Mouse (Mus musculus) thymus, postnatal 25 days (tissue): Measurements from ENCODE around the gene Slf1.
"Not testable (repeated sequence)": the region's sequence is repeated elsewhere in the genome, so short reads cannot be mapped to it uniquely, and the experiment has no call there.

ENCODE experiments used
- DNase-seq: peaks from one replicate; pipeline ENCODE4 v3.0.0; 2022

Gene Slf1

DNA sequence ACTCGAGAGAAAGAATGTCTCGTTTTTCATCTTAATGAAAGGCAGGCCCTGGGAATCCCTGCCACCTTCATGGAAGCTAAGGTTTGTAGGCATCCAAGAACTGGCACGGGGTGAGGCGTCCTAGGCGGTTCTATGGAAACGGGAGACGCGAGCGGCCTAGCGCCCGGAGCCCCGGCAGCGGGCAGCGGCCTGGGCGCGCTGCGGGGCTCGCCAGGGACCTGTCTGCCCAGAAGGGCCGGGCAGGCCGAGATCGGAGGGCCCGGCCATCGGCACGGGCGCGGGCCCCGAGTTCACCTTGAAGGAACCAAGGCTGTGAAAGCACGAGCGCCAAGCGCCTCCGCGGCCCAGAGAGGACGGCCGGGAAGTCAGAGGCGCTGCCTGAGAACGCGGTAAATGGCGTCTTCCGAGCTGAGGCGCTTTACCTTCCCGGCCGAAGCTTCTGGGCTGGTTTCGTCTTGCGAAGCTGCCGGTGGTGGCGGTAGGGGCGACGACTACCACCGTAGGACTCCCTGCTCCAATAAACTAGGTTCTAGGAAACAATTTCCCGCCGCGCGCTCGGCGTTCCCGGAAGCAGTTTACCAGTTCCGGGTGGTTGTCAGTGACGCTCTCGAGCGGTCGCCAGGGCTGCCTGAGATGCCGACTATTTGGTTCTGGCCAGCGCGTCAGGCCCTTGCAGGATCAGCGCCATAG, at the start of gene Slf1, which contains the start of gene 2210408I21Rik:
Gene Slf1, minus strand, starts transcription at position 543 of the 690 bp plus-strand sequence.
Gene 2210408I21Rik, plus strand, starts transcription at position 610 of the 690 bp plus-strand sequence.
- peak; percentile 81 for DNase-seq

DNA sequence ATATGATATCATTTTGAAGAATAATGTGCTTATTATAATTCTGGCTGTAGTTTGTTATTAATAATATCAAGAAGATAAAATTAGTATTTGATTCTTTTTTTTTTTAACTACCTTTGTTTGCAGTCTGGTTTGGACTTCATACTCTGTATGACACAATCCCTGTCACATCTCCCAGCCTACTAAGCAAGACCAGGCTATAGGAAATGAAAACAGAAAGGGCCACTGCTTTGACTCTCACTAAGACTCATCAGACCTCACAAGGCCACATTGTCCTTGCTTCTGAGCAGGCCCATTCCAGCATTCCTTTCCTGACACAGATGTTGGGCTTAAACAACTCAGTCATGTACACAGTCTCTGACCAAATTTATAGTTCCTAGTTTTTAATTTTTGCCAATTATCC, 42.7 kb upstream of the Slf1 start:
- DNase-seq: no peak

DNA sequence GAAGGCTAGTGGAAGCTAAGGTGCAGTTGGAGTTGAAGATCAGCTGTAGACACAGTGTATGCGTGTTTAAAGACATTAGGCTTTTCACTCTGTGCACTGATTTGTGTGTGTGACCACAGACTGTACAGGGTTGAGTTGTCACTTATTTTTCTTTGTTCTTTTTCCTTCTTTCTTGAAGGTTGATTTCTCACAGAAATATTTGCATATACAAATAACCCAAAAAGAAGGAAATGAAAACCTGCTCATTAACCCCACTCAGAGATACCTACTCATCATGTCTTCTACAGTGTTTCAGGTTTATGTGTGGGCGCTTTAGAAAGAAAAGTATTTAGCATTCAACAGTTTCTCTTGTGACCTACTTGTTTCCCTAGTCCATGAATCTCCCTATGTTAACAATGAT, 5.6 kb upstream of the Slf1 start:
- DNase-seq: no peak

DNA sequence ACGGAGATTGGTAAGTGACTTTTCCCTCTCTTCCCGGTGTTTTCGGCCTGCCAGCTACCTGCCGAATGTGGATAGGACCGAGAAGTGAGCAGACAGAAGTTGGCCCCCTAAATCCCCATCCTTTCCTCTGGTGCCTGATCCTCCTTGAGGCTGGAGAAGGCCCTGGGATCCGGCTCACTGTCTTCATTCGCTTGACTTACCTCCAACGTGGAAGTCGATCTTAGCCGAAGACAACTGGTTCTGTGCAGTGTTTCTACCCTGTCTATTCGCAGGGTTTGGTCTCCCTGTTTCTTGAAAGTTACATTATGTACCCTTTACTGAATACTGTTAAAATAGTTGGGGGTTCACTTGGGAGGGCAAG, 328 bp upstream of the Slf1 start:
- no peak for DNase-seq

- DNase-seq: no peak
These were observed 4.1 kb downstream of the Slf1 start for GRCm38 (mm10) chr13:77131132-77131531.

GRCm38 (mm10) chr13:77128240-77128639, 7.0 kb downstream of the Slf1 start:
- no peak for DNase-seq

GRCm38 (mm10) chr13:77125159-77125558, 10.1 kb downstream of the Slf1 start:
- no peak for DNase-seq

GRCm38 (mm10) chr13:77118695-77119094, 16.6 kb downstream of the Slf1 start:
- no peak for DNase-seq

- DNase-seq: no peak
These were observed 27.5 kb downstream of the Slf1 start for GRCm38 (mm10) chr13:77107734-77108133.

DNA sequence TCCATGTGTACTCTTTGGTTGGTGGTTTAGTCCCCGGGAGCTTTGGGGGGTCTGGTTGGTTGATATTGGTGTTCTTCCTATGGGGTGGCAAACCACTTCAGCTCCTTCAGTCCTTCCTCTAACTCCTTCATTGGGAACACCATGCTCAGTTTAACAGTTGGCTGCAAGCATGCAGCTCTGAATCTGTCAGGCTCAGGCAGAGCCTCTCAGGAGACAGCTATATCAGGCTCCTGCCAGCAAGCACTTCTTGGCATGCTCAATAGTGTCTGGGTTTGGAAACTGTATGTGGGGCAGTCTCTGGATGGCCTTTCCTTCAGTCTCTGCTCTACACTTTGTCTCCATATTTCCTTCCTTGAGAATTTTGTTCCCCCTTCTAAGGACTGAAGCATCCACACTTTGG, 42.4 kb downstream of the Slf1 start:
- not testable (repeated sequence) for DNase-seq

DNA sequence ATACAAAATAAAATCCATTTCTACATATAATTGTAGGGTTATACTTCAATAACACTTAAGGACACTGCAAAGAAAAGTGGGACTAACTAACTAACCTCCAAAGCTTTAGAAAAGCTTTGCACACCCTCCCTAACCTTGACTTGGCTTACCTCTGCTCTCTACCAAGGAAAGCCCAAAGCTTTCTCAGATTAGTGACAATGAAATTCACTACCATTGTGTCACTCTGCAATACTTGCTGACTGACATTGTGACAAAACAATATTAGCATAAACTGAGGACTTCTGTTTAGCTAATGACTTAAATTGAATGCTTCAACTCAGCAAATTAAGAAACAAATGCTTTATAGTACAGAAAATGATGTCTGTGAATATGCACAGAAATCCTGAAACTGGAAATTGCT, 63.2 kb downstream of the Slf1 start:
- DNase-seq: no peak

GRCm38 (mm10) chr13:77068847-77069246, 66.4 kb downstream of the Slf1 start:
- DNase-seq: no peak

- no peak for DNase-seq
These were observed 72.1 kb downstream of the Slf1 start for GRCm38 (mm10) chr13:77063221-77063620.

- no peak for DNase-seq
These were observed 85.5 kb downstream of the Slf1 start for GRCm38 (mm10) chr13:77049736-77050135.

GRCm38 (mm10) chr13:77048461-77048860, 86.8 kb downstream of the Slf1 start:
- DNase-seq: no peak

GRCm38 (mm10) chr13:77047179-77047931, 87.9 kb downstream of the Slf1 start:
- no peak for DNase-seq

DNA sequence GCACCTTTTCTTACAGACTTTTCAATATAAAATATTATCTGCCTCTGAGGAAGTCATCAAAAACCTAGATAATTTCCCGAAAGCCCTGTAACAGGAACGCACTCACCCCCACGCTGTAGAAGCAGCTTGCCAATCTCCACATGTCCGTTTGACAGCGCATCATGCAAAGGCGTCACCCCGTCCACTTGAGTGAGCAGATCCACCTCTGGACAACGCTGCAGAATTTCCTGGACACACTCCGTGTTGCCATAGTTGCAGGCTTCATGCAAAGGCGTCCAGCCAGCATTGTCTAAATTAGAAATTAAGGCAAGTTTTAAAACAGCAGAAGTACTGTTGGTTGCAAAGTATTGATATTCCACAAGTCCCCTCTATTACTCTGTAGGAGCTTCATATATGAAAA, 88.9 kb downstream of the Slf1 start:
- no peak for DNase-seq

DNA sequence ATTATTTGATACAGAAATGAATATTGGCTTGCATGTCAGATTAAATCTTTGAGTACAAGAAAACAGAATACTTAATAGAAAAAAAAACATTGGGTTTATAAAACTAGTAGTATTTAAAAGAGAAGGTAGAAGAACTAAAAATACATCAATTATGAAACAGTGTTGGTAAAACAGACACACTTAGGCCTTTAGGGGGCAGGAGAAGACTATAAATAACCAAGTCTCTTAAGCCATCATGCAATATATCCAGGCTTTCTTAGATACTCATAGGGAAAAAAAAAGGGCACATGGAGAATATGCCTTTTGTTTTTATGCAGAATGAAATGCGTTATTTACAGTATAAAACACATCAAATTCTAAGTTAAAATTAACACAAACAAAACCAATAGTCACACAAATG, 89.9 kb downstream of the Slf1 start:
- DNase-seq: no peak

GRCm38 (mm10) chr13:77043375-77043774, 91.9 kb downstream of the Slf1 start:
- DNase-seq: no peak

GRCm38 (mm10) chr13:77029594-77029993, 105.7 kb downstream of the Slf1 start:
- DNase-seq: no peak

DNA sequence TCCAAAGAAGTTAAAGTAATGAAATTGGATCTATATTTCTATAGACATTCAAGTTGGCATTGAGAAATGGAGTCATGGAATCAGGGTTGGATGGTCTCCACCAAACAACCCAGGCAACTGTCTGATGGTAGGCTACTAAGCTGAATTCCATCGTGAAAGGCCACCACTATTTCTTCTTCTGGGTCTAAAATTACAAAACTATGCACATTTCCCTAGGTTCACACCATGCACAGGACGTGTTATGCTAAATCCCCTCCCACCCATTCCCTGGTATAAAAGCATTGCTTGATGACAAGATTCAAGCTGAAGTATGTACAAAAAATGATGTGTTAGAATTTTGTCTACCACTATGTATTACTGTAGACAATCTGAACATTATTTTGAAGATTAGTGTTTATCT, 116.4 kb downstream of the Slf1 start:
- DNase-seq: no peak

DNA sequence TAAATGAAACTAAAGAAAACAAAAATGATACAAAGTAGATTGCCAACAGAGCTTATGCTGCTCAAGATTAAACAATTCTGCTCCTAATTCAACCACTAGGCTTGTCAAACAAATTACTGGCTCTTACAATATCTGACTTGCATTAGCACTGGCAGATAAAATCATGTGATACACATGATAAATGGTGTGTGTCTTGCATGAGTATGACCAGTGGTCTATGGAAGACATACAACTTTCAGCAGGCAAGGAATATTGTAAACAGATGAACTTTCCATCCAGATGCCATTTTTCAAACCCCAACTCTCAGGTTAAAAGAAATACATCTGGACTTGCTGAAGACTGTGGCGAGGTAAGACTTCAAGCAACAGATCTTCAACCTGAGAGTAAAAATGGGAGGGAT, 131.6 kb downstream of the Slf1 start:
- DNase-seq: no peak

- no peak for DNase-seq
These were observed 132.6 kb downstream of the Slf1 start for GRCm38 (mm10) chr13:77002628-77003027.
